Mouse (Mus musculus) heart, adult 11 months (tissue): Measurements from ENCODE around the gene Zfp628.

Experiments used
- DNase-seq: peaks from one replicate; pipeline ENCODE4 v3.0.0; 2022

The Zfp628 gene

DNA sequence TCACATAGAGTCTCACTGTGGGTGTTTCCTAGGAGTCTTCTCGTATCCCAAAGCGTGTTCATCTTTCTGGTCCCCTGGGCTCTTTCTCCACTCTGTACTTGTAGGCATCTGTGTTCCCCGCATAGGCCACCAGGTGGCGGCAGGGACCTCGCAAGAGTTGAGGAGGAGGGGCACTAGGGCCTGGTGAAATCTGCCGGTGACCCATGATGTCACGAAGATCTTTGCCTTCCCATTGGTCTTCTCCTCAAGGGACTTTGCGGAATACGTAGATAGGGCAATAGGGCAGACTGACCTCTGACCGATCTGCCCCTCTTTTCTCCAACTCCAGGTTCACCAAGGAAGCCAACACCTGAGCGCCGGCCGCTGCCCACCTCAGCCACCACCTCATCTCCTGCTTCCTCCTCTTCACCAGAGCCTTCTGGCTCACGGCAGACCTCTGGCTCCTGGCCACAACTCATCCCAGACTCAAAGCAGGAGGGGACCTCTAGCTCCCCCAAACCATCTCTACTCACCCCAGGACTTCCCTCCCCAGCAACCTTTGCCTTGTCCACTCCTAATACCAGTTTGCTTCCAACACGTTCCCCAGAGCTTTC lies 28.3 kb downstream of the Zfp628 start:
- peak; percentile 99 for DNase-seq

DNA sequence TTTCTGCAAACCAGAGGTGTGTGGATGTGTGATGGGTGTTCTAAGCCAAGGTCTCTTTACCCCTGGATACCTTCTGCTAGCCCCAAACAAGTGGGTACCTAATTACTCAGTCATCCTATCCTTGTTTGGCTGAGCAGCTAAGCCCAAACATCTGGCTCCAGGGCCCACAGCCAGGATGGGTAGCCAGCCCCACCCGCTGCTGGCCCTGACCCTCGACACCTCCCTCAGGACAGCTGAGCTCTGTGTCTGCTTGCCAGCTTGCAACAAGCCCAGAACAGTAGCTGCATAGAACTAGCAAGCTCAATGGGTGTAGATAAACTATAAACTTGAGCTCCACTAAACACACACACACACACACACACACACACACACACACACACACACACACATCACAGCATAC lies 32.8 kb downstream of the Zfp628 start:
- DNase-seq: peak; percentile 98

GRCm38 (mm10) chr7:4948386-4948785 lies 33.4 kb downstream of the Zfp628 start:
- no peak for DNase-seq

DNA sequence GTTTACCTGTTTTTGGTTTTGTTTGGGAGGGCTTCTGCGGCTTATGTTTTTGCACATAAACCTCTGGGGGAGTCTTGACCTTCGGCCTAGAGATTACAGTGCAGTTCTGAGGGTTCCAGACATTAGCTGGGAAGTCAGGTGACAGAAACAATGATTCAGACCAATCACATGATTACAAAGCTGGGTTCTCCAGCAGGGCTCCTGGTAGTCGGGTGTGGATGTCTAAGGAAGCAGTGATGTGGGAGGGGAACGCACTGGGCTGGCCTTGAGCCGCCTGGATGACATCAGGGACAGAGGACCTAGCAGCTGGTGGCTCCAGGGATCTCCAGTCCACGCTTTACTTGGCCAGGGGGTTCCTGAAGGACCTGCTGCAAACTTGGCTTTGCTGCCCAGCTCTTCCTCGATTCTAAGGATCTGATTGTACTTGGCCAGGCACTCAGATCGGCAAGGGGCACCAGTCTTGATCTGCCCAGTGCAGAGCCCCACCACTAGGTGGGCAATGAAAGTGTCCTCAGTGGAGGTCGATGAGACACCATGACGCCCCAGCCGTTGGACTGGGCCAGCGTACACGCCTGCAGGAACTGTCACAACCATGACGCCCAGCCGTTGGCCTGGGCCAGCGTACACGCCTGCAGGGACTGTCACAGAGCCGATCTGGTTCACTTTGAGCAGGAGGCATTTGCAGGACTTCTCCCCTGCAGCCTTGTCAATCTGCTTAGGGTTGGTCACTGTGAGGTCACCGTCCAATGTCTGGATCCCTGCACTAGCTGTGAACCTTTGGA lies 35.7 kb downstream of the Zfp628 start:
- DNase-seq: peak; percentile 98

DNA sequence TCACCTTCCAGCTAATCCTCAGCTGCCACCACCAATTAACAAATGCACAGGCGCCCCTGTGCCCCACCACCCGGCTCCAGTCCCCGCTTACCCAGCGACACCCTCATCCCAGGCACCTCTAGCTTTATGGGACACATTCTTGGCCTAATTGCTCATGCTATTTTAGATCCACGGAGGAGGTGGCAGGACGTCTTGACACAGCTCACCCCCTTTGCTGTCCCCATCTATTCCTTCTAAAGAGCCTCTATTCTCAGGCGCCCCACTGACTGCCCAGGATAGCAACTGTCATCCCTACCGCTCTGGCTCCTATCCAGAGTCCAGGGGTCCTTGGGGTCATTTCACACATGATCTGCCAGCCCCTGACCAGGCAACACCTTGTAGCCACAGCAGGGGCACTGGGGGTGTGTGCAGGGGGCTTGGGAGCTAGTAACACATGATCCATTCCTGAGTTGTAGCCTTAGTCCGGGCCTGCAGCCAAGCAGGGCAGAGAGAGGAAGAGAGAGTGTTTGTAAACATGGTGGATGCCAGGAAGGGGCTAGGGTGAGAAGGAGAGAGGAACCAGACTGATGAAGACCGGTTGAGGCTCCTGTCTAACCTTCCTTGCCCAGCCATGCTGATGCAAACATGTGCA lies 38.9 kb downstream of the Zfp628 start:
- peak; percentile 96 for DNase-seq

GRCm38 (mm10) chr7:4957361-4957760 lies 42.3 kb downstream of the Zfp628 start:
- peak; percentile 90 for DNase-seq

GRCm38 (mm10) chr7:4963527-4963926 lies 48.5 kb downstream of the Zfp628 start:
- DNase-seq: no peak

- DNase-seq: peak; percentile 97
These were observed 49.3 kb downstream of the Zfp628 start, which contains the start of gene Sbk2 for GRCm38 (mm10) chr7:4964272-4964671. Gene Sbk2 (minus strand): TSS chr7:4964406.

- DNase-seq: no peak
These were observed 50.0 kb downstream of the Zfp628 start for GRCm38 (mm10) chr7:4964988-4965387.

DNA sequence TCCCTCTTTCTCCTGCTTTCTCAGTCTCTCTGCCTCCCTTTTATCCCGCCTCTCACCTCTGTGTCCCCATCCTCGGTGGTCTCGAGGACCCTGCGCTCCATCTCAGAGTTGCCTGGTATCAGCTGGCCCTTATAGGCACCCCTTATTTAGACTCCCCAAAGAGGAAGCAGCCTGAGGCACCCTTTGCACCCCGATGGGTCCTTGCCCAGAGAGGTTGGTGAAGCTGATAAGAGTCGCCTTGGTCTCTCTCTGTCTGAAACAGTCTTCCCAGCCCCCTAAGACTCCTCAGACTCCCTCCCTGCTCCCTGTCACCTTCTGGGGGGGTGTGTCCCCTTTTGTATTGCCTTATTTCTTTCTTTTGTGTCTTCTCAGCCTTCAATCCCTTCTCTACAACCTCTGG lies 56.1 kb downstream of the Zfp628 start, which contains the start of gene Sbk3:
TSS of gene Sbk3 (minus strand) at position 101 of the 400 bp plus-strand sequence.
- DNase-seq: no peak
